Mouse (Mus musculus): ENCODE data around the gene Hpn. TPM values are rescaled to one million over a fixed set of nuclear protein-coding genes. Genes with fewer than 3 reads are reported as not detected.

Gene Hpn
- polyA plus RNA-seq, 1 experiment, result 7.0 TPM

GRCm38 (mm10) chr7:31056448-31056847, 58.6 kb downstream of the Hpn start:
- Histone ChIP-seq H3K27me3 (ENCODE audit: control insufficient read depth, insufficient read depth, low read length) (peaks cover 14% of the 10 kb centered on the region), H3K36me3 (ENCODE audit: control insufficient read depth, insufficient read depth, low read length) (no peaks in the 10 kb centered on the region), H3K4me3 (ENCODE audit: control insufficient read depth, insufficient read depth, low read length) (no peak overlapping the region), H3K27ac (ENCODE audit: control insufficient read depth, insufficient read depth, low read length) (no peak overlapping the region), H3K4me1 (replicated peaks; ENCODE audit: control insufficient read depth, insufficient read depth, low read length) (peaks cover 6% of the 10 kb centered on the region; the same call in 1 of the 2 replicates)
- 88% methylated on average over 7 of the region's 7 CpGs for WGBS
- DNase-seq, result no peak
- TF ChIP-seq POLR2A (IDR thresholded peaks at IDR 0.05; ENCODE audit: control insufficient read depth, extremely low read depth, insufficient read depth, low read length, poor library complexity), result no peak
- no peak for TF ChIP-seq CTCF (IDR thresholded peaks at IDR 0.05; ENCODE audit: borderline replicate concordance, control insufficient read depth, extremely low read depth, insufficient read depth, low read length, poor library complexity)

GRCm38 (mm10) chr7:31055883-31056282, 59.2 kb downstream of the Hpn start:
- H3K36me3 ChIP-seq (ENCODE audit: control insufficient read depth, insufficient read depth, low read length), result no peaks in the 10 kb centered on the region
- H3K4me1 ChIP-seq (replicated peaks; ENCODE audit: control insufficient read depth, insufficient read depth, low read length), result peaks cover 10% of the 10 kb centered on the region; the same call in 1 of the 2 replicates
- H3K27me3 ChIP-seq (ENCODE audit: control insufficient read depth, insufficient read depth, low read length), result peaks cover 17% of the 10 kb centered on the region
- WGBS, result 87% methylated on average over 3 of the region's 4 CpGs
- no peak overlapping the region for H3K27ac ChIP-seq (ENCODE audit: control insufficient read depth, insufficient read depth, low read length)
- DNase-seq, result no peak
- TF ChIP-seq POLR2A (IDR thresholded peaks at IDR 0.05; ENCODE audit: control insufficient read depth, extremely low read depth, insufficient read depth, low read length, poor library complexity) (no peak), CTCF (IDR thresholded peaks at IDR 0.05; ENCODE audit: borderline replicate concordance, control insufficient read depth, extremely low read depth, insufficient read depth, low read length, poor library complexity) (no peak)
- no peak overlapping the region for H3K4me3 ChIP-seq (ENCODE audit: control insufficient read depth, insufficient read depth, low read length)

DNA sequence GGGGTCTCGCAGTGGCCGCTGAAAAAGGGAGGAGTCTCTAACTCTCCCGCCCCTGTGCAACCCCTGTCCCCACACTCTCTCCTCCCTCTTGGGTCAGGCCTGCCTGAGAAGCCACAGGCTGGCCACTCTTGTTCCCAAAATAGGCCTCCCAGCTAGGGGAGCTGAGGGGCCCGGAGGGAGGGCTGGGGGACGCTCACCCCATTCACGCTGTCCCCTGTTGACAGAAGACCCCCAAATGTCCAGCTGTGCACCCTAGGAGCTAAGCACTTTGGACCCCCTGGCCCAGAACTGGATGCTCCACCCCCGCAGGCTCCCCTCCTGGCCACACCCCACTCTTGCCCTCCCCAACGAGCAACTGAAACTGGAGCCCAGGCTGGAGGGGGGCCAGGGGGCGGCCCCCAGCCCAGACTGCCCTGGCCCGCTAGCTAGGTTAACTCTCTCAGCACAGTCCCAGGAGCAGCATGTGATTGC, 59.7 kb downstream of the Hpn start:
- Histone ChIP-seq H3K36me3 (ENCODE audit: control insufficient read depth, insufficient read depth, low read length) (no peaks in the 10 kb centered on the region), H3K4me1 (replicated peaks; ENCODE audit: control insufficient read depth, insufficient read depth, low read length) (peaks cover 11% of the 10 kb centered on the region; the same call in 1 of the 2 replicates), H3K27me3 (ENCODE audit: control insufficient read depth, insufficient read depth, low read length) (peaks cover 22% of the 10 kb centered on the region), H3K4me3 (ENCODE audit: control insufficient read depth, insufficient read depth, low read length) (no peak overlapping the region), H3K27ac (ENCODE audit: control insufficient read depth, insufficient read depth, low read length) (no peak overlapping the region)
- TF ChIP-seq POLR2A (IDR thresholded peaks at IDR 0.05; ENCODE audit: control insufficient read depth, extremely low read depth, insufficient read depth, low read length, poor library complexity), result no peak
- TF ChIP-seq CTCF (IDR thresholded peaks at IDR 0.05; ENCODE audit: borderline replicate concordance, control insufficient read depth, extremely low read depth, insufficient read depth, low read length, poor library complexity), result no peak
- 64% methylated on average over 10 of the region's 10 CpGs for WGBS
- DNase-seq, result no peak

- DNase-seq, result no peak
- H3K27me3 ChIP-seq (ENCODE audit: control insufficient read depth, insufficient read depth, low read length), result peaks cover 25% of the 10 kb centered on the region
Measured at GRCm38 (mm10) chr7:31054661-31055320, 60.3 kb downstream of the Hpn start.

DNA sequence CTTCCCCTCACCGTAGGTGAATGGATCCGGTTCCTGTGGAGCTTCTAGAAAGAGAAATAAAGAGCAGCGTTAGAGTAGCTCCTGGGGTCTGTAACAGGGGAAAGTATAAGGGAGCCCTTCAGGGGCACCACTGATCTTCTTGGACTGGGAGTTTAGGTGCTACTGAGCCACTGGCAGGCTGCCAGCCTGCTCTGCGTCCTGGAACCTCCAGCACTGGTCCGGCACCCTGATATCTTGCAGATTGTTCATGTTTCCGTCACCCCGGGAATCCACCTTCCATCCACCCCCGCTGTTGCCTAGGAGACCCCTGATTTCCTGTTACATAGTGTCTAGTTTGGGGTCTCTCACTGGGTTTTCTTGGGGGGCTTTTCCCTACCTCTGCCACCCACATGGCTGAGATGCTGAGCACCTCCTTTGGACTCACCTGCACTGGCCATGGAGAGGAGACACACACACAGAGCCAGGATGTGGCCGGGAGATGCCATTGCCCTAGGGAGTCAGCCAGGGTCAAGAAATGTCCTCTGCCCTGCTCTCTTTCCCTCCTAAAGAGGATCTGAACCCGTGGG, 61.1 kb downstream of the Hpn start:
- DNase-seq, result no peak
- Histone ChIP-seq H3K4me1 (replicated peaks; ENCODE audit: control insufficient read depth, insufficient read depth, low read length) (peaks cover 14% of the 10 kb centered on the region; the same call in 1 of the 2 replicates), H3K27ac (ENCODE audit: control insufficient read depth, insufficient read depth, low read length) (no peak overlapping the region), H3K4me3 (ENCODE audit: control insufficient read depth, insufficient read depth, low read length) (no peak overlapping the region), H3K27me3 (ENCODE audit: control insufficient read depth, insufficient read depth, low read length) (peaks cover 25% of the 10 kb centered on the region), H3K36me3 (ENCODE audit: control insufficient read depth, insufficient read depth, low read length) (no peaks in the 10 kb centered on the region)
- no peak for TF ChIP-seq CTCF (IDR thresholded peaks at IDR 0.05; ENCODE audit: borderline replicate concordance, control insufficient read depth, extremely low read depth, insufficient read depth, low read length, poor library complexity)
- no peak for TF ChIP-seq POLR2A (IDR thresholded peaks at IDR 0.05; ENCODE audit: control insufficient read depth, extremely low read depth, insufficient read depth, low read length, poor library complexity)
- 82% methylated on average over 10 of the region's 10 CpGs for WGBS

More at GRCm38 (mm10) chr7:31054661-31055320, 60.3 kb downstream of the Hpn start:
- Histone ChIP-seq H3K4me1 (replicated peaks; ENCODE audit: control insufficient read depth, insufficient read depth, low read length) (peaks cover 11% of the 10 kb centered on the region; the same call in 1 of the 2 replicates), H3K4me3 (ENCODE audit: control insufficient read depth, insufficient read depth, low read length) (no peak overlapping the region), H3K27ac (ENCODE audit: control insufficient read depth, insufficient read depth, low read length) (no peak overlapping the region), H3K36me3 (ENCODE audit: control insufficient read depth, insufficient read depth, low read length) (no peaks in the 10 kb centered on the region)
- TF ChIP-seq POLR2A (IDR thresholded peaks at IDR 0.05; ENCODE audit: control insufficient read depth, extremely low read depth, insufficient read depth, low read length, poor library complexity) (no peak), CTCF (IDR thresholded peaks at IDR 0.05; ENCODE audit: borderline replicate concordance, control insufficient read depth, extremely low read depth, insufficient read depth, low read length, poor library complexity) (no peak)
- 86% methylated on average over 11 of the region's 11 CpGs for WGBS

DNA sequence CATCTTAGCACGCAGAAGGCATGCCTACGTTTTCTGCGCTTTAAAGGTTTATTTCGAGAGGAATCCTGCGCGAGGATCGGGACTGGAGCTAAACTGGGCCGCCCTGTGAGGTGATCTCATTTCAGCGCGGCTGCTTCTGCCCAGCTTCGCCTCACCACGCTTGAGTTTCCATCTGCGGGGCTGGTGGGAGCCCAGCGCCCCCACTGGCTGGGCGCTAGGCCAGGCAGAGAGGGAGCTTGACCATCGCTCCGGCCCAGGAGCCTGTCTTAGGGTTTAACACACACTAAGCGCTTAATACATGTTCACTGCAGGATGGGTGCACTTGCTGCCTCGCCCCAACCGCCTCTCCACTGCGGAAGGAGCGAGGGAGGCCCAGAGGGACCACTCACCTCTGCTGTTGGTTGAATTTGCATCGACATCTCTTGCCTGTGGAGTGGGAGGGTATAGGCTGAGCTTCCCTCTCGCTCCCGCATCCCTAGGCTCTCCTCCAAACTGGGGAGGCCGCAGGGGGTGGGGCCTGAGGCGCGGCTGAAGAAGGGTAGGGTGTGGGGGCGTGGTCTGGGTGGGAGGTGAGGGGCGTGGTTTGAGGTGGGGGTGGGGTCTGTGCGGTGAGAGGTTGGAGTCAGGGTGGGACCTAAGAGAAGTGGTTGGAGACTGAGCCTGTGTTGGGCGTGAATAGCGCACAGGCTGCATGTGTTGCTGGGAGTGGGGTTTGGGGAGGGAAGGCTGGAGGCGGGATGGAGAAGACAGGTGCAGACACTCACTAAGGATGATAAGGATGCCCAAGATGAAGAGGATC, 62.3 kb downstream of the Hpn start:
- Histone ChIP-seq H3K4me1 (replicated peaks; ENCODE audit: control insufficient read depth, insufficient read depth, low read length) (peaks cover 14% of the 10 kb centered on the region; the same call in 1 of the 2 replicates), H3K27ac (ENCODE audit: control insufficient read depth, insufficient read depth, low read length) (no peak overlapping the region), H3K36me3 (ENCODE audit: control insufficient read depth, insufficient read depth, low read length) (no peaks in the 10 kb centered on the region), H3K27me3 (ENCODE audit: control insufficient read depth, insufficient read depth, low read length) (peaks cover 25% of the 10 kb centered on the region), H3K4me3 (ENCODE audit: control insufficient read depth, insufficient read depth, low read length) (no peak overlapping the region)
- no peak for DNase-seq
- no peak for TF ChIP-seq CTCF (IDR thresholded peaks at IDR 0.05; ENCODE audit: borderline replicate concordance, control insufficient read depth, extremely low read depth, insufficient read depth, low read length, poor library complexity)
- TF ChIP-seq POLR2A (IDR thresholded peaks at IDR 0.05; ENCODE audit: control insufficient read depth, extremely low read depth, insufficient read depth, low read length, poor library complexity), result no peak
- 15% methylated on average over 34 of the region's 34 CpGs for WGBS
